In genomic region chr5:133167001-133167461, GRCm38 (mm10) we compare ENCODE assay signal across 12 mouse cellular contexts.
DNase-seq lines count a peak whose midpoint lies in the region; ATAC-seq lines count a peak whose summit lies in the region.
"Had no signal": no experiment of that assay in that cellular context is flagged by ENCODE, and none has a peak within 500 bp of the region (broad histone marks: within the 10 kb centered on the region; RNA-seq: fewer than 3 reads in every experiment).

No protein-coding gene starts in this region.

- no peaks in the 10 kb centered on the region for H3K9me3 ChIP-seq in embryonic facial prominence, embryonic 10.5 days
- H3K9me3 ChIP-seq in limb, embryonic 13.5 days: no peaks in the 10 kb centered on the region

- peak; percentile 8 for DNase-seq in embryo, embryonic 10 days (ENCODE audit: low spot score)
- no peak for DNase-seq in embryo, embryonic 10.5 days (ENCODE audit: low spot score)
- DNase-seq in kidney, postnatal 10 days: peak; percentile 14
- DNase-seq in kidney, postnatal 4 days: no peak
- peak; percentile 21 for DNase-seq in embryonic facial prominence, embryonic 10.5 days (ENCODE audit: low spot score)
- no peak for DNase-seq in left cerebral cortex, postnatal 36 days (ENCODE audit: low spot score in 2 of 2)
- DNase-seq: adrenal gland, postnatal 14 days had no signal

- ATAC-seq in limb, embryonic 13.5 days (ENCODE audit: low FRiP score, low read depth): peak; percentile 83; the same call in 1 of the 2 replicates
- no peak for ATAC-seq in activated CD4-positive, CD25-positive, alpha-beta regulatory T cell, adult 4 months
- ATAC-seq: lung, postnatal 0 days had no signal

- no peak overlapping the region for H3K4me3 ChIP-seq in embryonic facial prominence, embryonic 10.5 days
- H3K4me3 ChIP-seq in limb, embryonic 13.5 days: no peak overlapping the region
- H3K4me3 ChIP-seq: left cerebral cortex, adult 2 months had no signal

- H3K9ac ChIP-seq in limb, embryonic 13.5 days: no peak overlapping the region

- H3K36me3 ChIP-seq in embryonic facial prominence, embryonic 10.5 days (replicated peaks): no peaks in the 10 kb centered on the region
- H3K36me3 ChIP-seq in limb, embryonic 13.5 days: no peaks in the 10 kb centered on the region

- intact Hi-C loops in left cerebral cortex, postnatal 36 days (cut with DNase I): no loop called here

- 0 out of 2 replicates have a peak, but pooled peaks cover 5% of the 10 kb centered on the region for H3K27me3 ChIP-seq in embryonic facial prominence, embryonic 10.5 days (replicated peaks; ENCODE audit: low read depth, poor library complexity, severe bottlenecking)
- H3K27me3 ChIP-seq in limb, embryonic 13.5 days: peaks cover 12% of the 10 kb centered on the region

- H3K4me2 ChIP-seq in limb, embryonic 13.5 days (replicated peaks): no peak overlapping the region
- H3K4me2 ChIP-seq: midbrain, embryonic 11.5 days had no signal

- H3K4me1 ChIP-seq in embryonic facial prominence, embryonic 10.5 days: peaks cover 24% of the 10 kb centered on the region
- H3K4me1 ChIP-seq in limb, embryonic 13.5 days: peaks cover 34% of the 10 kb centered on the region

- no peak overlapping the region for H3K27ac ChIP-seq in embryonic facial prominence, embryonic 10.5 days (replicated peaks)
- peak overlapping the region; percentile 6; the same call in 1 of the 2 replicates for H3K27ac ChIP-seq in limb, embryonic 13.5 days
- H3K27ac ChIP-seq: left cerebral cortex, adult 2 months had no signal

- WGBS in embryonic facial prominence, embryonic 10.5 days: 38% methylated on average over 5 of the region's 5 CpGs
- 11% methylated on average over 5 of the region's 5 CpGs for WGBS in limb, embryonic 13.5 days

Comparison
In these comparisons a context has a peak if more than half of its experiments do, and no peak if none do; other contexts are left out.
1. DNase-seq: peak in embryo, embryonic 10 days (single experiment), kidney, postnatal 10 days (single experiment) and embryonic facial prominence, embryonic 10.5 days (single experiment); none in embryo, embryonic 10.5 days (single experiment), kidney, postnatal 4 days (0 of 2) and left cerebral cortex, postnatal 36 days (0 of 2).